Mouse (Mus musculus) intestine, postnatal 0 days (tissue): ENCODE results near the gene B3glct. TPM values are rescaled to one million over a fixed set of nuclear protein-coding genes. Genes with fewer than 3 reads are reported as not detected.

Experiments
- ATAC-seq: fragments of 200-750 bp; cut with Nextera tagmentation; 2 replicates; pipeline ENCODE4 v1.8.0; 2017; ENCODE audit warnings: mild to moderate bottlenecking, moderate TSS enrichment, moderate library complexity
- H3K27ac ChIP-seq: fragments of 300-500 bp; sonication (generic); 2 replicates; pipeline ENCODE4 v1.5.1; 2014; ENCODE audit warnings: mild to moderate bottlenecking, low read depth, low read length, moderate library complexity
- H3K27me3 ChIP-seq: fragments of 300-500 bp; sonication (generic); replicated peaks from 2 replicates; pipeline ENCODE4 v1.6.1; 2014; ENCODE audit warnings: low read length, mixed read lengths; ENCODE audit not compliant: control insufficient read depth, insufficient read depth
- H3K36me3 ChIP-seq: fragments of 300-500 bp; sonication (generic); 2 replicates; pipeline ENCODE4 v1.6.1; 2014; ENCODE audit warnings: mild to moderate bottlenecking, moderate library complexity; ENCODE audit not compliant: control insufficient read depth, insufficient read depth
- H3K4me1 ChIP-seq: fragments of 300-500 bp; sonication (generic); replicated peaks from 2 replicates; pipeline ENCODE4 v1.6.1; 2014; ENCODE audit warnings: antibody characterized with exemption, low read length, mixed read lengths; ENCODE audit not compliant: control insufficient read depth, insufficient read depth
- H3K4me2 ChIP-seq: fragments of 300-500 bp; sonication (generic); replicated peaks from 2 replicates; pipeline ENCODE4 v1.6.1; 2014; ENCODE audit warnings: low read depth, mild to moderate bottlenecking, moderate library complexity
- H3K4me3 ChIP-seq: fragments of 300-500 bp; sonication (generic); 2 replicates; pipeline ENCODE4 v1.5.1; 2014; ENCODE audit warnings: low read depth, low read length
- H3K9ac ChIP-seq: fragments of 300-500 bp; sonication (generic); 2 replicates; pipeline ENCODE4 v1.6.1; 2014; ENCODE audit warnings: mild to moderate bottlenecking, low read depth, low read length
- H3K9me3 ChIP-seq: fragments of 300-500 bp; sonication (generic); 2 replicates; pipeline ENCODE4 v1.6.1; 2016; ENCODE audit warnings: mixed run types; ENCODE audit not compliant: control insufficient read depth
- CTCF ChIP-seq: sonication (generic); IDR thresholded peaks from 2 replicates; pipeline ENCODE4 v1.5.1; 2016; ENCODE audit warnings: low read depth, mild to moderate bottlenecking, control low read depth, antibody characterized with exemption, moderate library complexity
- WGBS: fragments of 180-500 bp; shearing (Covaris S2); extraction: QIAGEN DNeasy Blood & Tissue Kit; methylation state at CpG from one replicate; pipeline ENCODE4 v1.1.7; 2014; 5-methylcytosine and 5-hydroxymethylcytosine counted together
- polyA plus RNA-seq: library from polyadenylated mRNA; unstranded; fragments of >200 nt; fragmentation: Nextera tagmentation; extraction: Ambion mirVana; gene quantifications from 2 replicates; pipeline ENCODE4 v1.2.1, GENCODE M21; 2015

B3glct gene
- polyA plus RNA-seq, 1 experiment from 2014 or later: 10.7 TPM

GRCm38 (mm10) chr5:149680946-149681345 lies 2.9 kb downstream of the B3glct start:
- H3K4me2 ChIP-seq: no peak overlapping the region
- WGBS: 71% methylated on average over 5 of the region's 5 CpGs

DNA sequence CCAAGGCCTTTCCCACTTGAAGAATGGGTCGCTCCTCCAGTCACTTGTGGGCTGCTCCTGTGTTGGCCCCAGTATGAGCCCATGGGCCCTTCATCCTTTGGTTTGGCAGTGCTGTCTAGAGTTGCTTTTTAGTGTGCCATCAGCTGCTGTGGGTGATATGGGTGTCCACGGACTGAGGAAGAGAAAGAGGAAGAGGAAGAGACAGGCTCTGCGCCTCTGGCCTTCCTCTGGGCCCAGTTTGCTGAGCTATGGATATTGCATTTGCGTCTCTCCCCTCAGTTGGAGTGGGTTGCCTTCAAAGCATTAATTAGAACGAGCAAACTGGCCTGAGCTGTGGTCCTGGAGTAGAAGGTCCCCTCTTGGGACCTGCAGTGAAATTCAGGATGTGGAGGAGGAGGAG lies 11.8 kb downstream of the B3glct start:
- no peak overlapping the region for H3K4me2 ChIP-seq
- WGBS: 74% methylated on average over 5 of the region's 5 CpGs
- H3K36me3 ChIP-seq: no peaks in the 10 kb centered on the region
- H3K9me3 ChIP-seq: no peaks in the 10 kb centered on the region
- no peaks in the 10 kb centered on the region for H3K4me1 ChIP-seq
- H3K27me3 ChIP-seq: no peaks in the 10 kb centered on the region
- TF ChIP-seq CTCF: no peak
- H3K4me3 ChIP-seq: no peak overlapping the region
- H3K27ac ChIP-seq: no peak overlapping the region
- ATAC-seq: no peak
- no peak overlapping the region for H3K9ac ChIP-seq

More at GRCm38 (mm10) chr5:149680946-149681345, 2.9 kb downstream of the B3glct start:
- TF ChIP-seq CTCF: no peak
- Histone ChIP-seq H3K36me3 (no peaks in the 10 kb centered on the region), H3K4me1 (no peaks in the 10 kb centered on the region), H3K27me3 (no peaks in the 10 kb centered on the region), H3K9ac (no peak overlapping the region), H3K4me3 (no peak overlapping the region), H3K9me3 (no peaks in the 10 kb centered on the region), H3K27ac (no peak overlapping the region)
- ATAC-seq: no peak

- ATAC-seq: no peak
- H3K9ac ChIP-seq: no peak overlapping the region
- no peak overlapping the region for H3K27ac ChIP-seq
These were observed 14.5 kb downstream of the B3glct start for GRCm38 (mm10) chr5:149692548-149692947.

GRCm38 (mm10) chr5:149693200-149693599 lies 15.2 kb downstream of the B3glct start:
- ATAC-seq: no peak

More at GRCm38 (mm10) chr5:149692548-149692947, 14.5 kb downstream of the B3glct start:
- TF ChIP-seq CTCF: no peak
- 0 out of 2 replicates have a peak, but pooled peaks cover 4% of the 10 kb centered on the region for H3K36me3 ChIP-seq
- H3K27me3 ChIP-seq: no peaks in the 10 kb centered on the region
- no peaks in the 10 kb centered on the region for H3K9me3 ChIP-seq
- WGBS: 80% methylated on average over 11 of the region's 11 CpGs
- no peak overlapping the region for H3K4me3 ChIP-seq
- no peak overlapping the region for H3K4me2 ChIP-seq
- no peaks in the 10 kb centered on the region for H3K4me1 ChIP-seq

DNA sequence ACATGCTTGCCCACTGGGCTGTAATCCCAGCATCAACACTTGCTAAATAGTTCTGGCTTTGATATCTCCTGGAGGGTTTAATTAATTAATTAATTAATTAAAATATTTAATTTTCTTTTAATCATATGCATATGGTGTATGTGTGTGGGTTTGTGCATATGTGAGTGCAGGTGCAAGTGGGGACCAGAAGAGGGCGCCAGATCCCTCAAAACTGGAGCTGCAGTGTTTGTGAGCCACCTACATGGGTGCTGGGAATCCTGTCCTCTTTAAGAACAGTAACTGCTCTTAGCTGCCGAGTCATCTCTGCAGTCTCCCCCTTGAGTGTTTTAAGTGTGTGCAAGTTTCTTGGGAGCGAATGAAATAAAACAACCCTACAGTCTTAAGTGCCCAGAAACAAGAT lies 15.9 kb downstream of the B3glct start:
- Histone ChIP-seq H3K9ac (no peak overlapping the region), H3K9me3 (no peaks in the 10 kb centered on the region), H3K27me3 (no peaks in the 10 kb centered on the region), H3K4me3 (no peak overlapping the region), H3K27ac (no peak overlapping the region), H3K4me2 (no peak overlapping the region), H3K36me3 (0 out of 2 replicates have a peak, but pooled peaks cover 4% of the 10 kb centered on the region), H3K4me1 (no peaks in the 10 kb centered on the region)
- ATAC-seq: no peak
- WGBS: 85% methylated on average over 3 of the region's 3 CpGs
- no peak for TF ChIP-seq CTCF

More at GRCm38 (mm10) chr5:149693200-149693599, 15.2 kb downstream of the B3glct start:
- peak; percentile 22; the same call in 1 of the 2 replicates for TF ChIP-seq CTCF
- H3K4me2 ChIP-seq: no peak overlapping the region
- WGBS: 69% methylated on average over 2 of the region's 2 CpGs
- H3K27me3 ChIP-seq: no peaks in the 10 kb centered on the region
- no peak overlapping the region for H3K4me3 ChIP-seq
- no peak overlapping the region for H3K9ac ChIP-seq
- H3K9me3 ChIP-seq: no peaks in the 10 kb centered on the region
- H3K27ac ChIP-seq: no peak overlapping the region
- H3K36me3 ChIP-seq: 0 out of 2 replicates have a peak, but pooled peaks cover 4% of the 10 kb centered on the region
- H3K4me1 ChIP-seq: no peaks in the 10 kb centered on the region

GRCm38 (mm10) chr5:149695077-149695750 lies 17.2 kb downstream of the B3glct start:
- no peak overlapping the region for H3K27ac ChIP-seq
- no peak overlapping the region for H3K4me3 ChIP-seq
- 84% methylated on average over 18 of the region's 18 CpGs for WGBS
- H3K9ac ChIP-seq: no peak overlapping the region
- no peak for ATAC-seq
- H3K27me3 ChIP-seq: no peaks in the 10 kb centered on the region
- no peak overlapping the region for H3K4me2 ChIP-seq
- no peak for TF ChIP-seq CTCF
- 0 out of 2 replicates have a peak, but pooled peaks cover 4% of the 10 kb centered on the region for H3K36me3 ChIP-seq
- no peaks in the 10 kb centered on the region for H3K9me3 ChIP-seq
- no peaks in the 10 kb centered on the region for H3K4me1 ChIP-seq
